Mouse (Mus musculus) T-helper 2 cell (primary cell): ENCODE results near the gene Rps6ka2.
"Not testable (repeated sequence)": the region's sequence is repeated elsewhere in the genome, so short reads cannot be mapped to it uniquely, and the experiment has no call there.

ENCODE experiments used
- in situ Hi-C: fragments of 300-600 bp; cut with MboI, MseI; formaldehyde crosslinking; loops from one replicate; pipeline ENCODE4 v1.15.1; 2025; ENCODE audit warnings: high pct_unique_total_duplicates

Rps6ka2 gene

GRCm38 (mm10) chr17:7170304-7171295, 685 bp downstream of the Rps6ka2 start:
- in situ Hi-C loops: no loop called here

GRCm38 (mm10) chr17:7173331-7174028, 3.6 kb downstream of the Rps6ka2 start:
- in situ Hi-C loops: no loop called here

DNA sequence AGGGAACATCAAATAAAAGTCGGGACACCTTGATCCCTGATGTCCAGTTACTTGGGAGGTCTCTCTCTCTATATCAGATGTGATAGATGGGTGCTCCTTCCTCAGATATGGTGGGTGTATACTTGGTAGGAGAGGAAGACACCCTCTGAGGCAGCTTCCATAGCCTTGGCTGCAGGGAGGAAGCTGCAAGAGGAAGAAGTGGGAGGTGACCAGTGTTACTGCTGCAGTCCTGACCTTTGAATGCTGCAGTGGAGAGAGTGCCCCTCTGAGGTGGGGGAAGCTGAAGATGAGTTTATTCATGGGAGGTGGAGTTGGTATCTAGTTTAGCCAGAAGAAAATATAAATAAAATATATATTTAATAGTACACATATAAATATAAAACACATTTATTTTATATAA, 5.4 kb downstream of the Rps6ka2 start:
- in situ Hi-C loops: no loop called here

DNA sequence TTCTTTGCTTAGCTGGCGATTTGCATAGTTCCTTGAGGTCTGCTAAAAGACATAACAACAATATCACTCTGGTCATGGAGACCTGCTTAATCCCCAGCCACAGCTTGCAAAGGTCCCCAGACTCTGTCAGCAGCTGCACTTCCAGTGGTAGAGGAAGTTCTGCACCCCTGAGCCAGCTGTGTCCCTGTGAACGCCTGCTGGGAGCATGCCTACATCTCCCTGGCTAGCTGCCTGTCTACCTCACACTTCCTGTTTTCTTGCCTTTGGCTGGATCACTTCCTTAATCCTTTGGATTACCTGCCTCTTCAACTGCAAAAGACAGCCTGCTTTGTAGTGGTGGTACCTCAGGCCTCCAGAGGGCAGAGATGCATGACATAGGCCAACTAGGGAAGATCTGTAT, 6.5 kb downstream of the Rps6ka2 start:
- in situ Hi-C loops: no loop called here

DNA sequence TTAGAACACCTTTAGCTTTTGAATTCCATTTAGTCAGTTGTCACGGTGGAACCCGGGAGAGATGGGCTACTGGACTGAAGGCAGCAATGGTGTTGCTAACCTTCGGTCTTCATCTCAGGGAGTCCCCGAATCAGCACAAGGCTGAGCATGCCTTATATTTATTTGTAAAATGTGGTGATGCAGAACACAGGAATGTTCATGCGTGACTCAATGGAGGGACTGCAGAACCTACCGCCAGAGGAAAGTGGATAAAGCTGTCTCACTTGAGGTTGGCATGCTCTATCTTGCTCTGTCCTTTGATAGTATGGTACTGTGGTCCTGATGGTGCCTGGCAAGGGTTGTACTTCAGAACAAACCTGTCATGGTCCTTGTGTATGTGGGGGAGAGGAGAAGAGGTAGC, 8.3 kb downstream of the Rps6ka2 start:
- in situ Hi-C loops: no loop called here

DNA sequence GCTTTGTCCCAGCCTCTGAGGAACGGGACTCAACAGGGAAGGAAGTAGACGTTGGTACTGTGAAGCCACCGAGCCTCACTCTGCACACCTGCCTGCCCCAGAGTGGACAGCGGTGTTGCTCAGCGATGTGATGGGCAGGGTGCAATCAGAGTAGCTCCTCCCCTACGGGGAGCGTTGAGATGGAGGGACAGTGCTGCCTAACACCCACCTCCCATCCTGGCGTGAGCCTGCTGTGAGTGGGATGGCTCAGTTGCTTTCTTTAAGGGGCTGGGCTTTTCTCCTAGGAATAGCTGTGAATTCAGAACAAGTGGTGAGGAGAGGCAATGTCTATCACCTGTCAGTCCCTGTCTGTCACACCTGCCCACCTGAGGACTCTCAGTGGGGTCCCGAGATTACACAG, 12.3 kb downstream of the Rps6ka2 start:
- in situ Hi-C loops: no loop called here

GRCm38 (mm10) chr17:7187037-7187436, 17.1 kb downstream of the Rps6ka2 start:
- in situ Hi-C loops: not testable (repeated sequence)

DNA sequence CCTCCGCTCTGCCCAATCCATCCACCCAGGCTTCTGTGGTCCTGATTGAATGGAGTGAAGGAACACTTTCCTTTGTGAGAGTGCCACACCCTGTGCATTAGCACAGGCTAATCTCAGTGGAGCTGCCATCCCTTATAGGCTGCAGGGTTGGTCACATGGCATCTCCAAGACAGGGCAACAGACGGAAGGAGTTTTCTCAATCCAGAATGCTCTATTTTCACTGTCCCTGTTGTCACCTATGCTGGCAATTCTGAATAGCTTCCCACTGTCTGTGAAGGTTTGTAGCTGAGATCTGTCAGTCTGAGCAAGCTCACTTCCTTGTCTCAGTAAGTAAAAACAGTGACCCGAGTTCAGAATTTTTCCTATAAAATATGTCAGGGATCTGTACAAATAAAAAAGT, 19.5 kb downstream of the Rps6ka2 start:
- in situ Hi-C loops: no loop called here

- in situ Hi-C loops: no loop called here
Measured at GRCm38 (mm10) chr17:7189975-7190374, 20.1 kb downstream of the Rps6ka2 start.

DNA sequence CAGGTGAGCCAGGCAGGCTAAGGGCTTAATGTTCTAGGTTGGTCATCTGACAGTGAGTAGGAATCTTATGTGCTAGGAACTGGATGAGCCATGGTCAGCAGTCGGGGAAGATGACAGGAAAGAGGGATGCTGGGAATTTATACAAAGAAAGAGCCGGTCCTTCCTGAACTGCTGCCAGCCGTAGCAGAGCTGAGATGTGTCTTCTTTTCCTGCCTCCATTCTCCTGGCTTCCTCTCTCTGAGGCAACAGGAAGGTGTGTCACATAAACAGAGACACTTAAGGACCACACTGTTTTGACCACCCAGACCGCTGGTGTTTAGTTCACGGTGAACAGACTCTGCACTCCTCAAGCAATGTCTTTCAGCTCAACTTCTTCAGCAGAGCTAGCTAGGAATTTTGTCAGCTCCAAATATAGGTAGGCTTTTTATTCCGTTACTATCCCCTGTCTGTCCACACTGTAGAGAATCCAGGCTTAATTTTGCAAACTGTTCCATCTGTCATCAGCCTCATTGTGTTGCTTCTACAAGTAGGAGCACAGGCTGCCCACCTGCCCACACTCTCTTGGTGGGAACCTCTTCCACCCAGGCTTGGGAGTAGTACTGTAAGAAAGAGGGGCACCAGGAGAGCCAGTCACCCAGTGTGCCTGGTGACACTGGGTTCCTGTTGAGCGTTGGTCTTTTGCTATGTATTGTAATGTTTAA, 24.4 kb downstream of the Rps6ka2 start:
- in situ Hi-C loops: no loop called here

DNA sequence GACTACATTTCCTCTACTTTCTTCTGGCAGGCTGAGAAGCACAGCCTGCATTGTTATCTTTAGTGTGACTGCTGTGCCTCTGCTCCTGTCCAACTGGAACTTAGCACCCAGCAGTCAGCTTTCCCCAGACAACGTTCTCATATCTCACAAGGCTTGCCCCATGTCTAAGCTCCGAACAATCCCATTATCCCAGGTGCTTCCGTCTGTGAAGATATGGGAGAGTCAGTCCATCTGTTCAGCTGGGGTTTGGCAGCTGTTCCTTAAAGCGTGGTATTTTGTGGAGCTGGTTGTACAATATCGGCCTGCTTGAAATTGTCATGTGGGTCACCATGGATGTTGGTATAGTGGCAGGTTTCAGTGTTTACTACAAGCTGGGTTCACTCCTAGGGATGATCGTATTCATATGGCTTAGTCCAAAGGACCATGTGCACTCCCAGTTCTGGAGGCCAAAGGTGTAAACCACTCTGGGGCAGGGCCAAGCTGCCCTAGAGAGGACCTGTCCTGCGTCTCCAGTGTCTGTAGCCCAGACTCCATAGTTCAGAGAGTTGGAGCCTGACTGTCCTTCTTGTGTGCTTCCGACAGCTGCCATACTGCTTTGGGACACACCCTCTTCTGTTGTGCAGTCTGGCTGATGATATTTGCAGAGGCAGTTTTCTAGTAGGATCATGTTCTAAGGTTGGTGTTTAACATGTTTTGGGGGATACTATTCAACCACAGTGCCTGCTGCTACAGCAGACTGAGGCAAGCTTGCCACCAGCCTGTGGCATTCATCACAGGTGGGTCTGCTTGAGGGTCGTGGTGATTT, 27.4 kb downstream of the Rps6ka2 start:
- in situ Hi-C loops: no loop called here

- in situ Hi-C loops: loop anchor here (10.0 kb wide), 1 partner anchor 240 kb away; no protein-coding TSS in a partner anchor
Measured at GRCm38 (mm10) chr17:7204771-7205406, 35.0 kb downstream of the Rps6ka2 start.

GRCm38 (mm10) chr17:7206434-7207145, 36.7 kb downstream of the Rps6ka2 start:
- in situ Hi-C loops: loop anchor here (10.0 kb wide), 1 partner anchor 238 kb away; no protein-coding TSS in a partner anchor

GRCm38 (mm10) chr17:7210648-7211047, 40.7 kb downstream of the Rps6ka2 start:
- in situ Hi-C loops: no loop called here

DNA sequence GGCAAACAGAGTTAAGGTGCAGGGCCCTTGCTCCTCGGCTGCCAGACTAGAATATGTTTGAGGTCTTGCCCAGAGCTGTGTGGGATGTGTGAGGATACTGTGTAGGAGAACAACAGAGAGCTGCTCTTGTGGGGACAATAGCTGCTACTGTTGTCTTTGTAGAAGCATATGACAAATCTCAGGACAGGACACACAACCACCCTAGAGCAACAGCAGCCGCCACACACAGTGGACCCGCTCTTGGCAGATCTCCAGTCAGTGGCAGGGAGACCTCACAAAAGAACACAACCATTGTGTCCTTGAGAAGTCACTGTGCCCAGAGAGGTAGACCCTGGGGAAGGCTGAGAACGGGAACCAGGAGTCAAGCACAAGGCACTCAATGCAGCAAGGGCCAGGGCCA, 42.0 kb downstream of the Rps6ka2 start:
- in situ Hi-C loops: no loop called here

DNA sequence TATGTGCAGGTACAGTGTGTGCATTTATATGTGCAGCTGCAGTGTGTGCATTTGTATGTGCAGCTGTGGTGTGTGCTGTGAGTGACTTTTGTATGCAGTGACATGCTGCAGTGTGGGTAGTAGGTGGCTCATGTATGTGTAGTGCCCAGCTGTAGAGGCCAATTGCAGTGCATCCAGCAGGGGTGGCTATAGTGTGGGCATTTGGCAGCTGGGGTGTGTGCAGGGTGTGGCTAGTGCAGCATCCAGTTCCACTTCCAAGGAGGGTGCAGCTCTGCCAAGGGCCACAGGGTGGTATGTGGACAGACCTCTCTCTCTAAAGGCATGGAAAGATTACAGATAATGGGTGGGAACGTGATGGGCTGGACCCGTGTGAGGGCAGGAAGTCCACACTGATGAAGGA, 43.3 kb downstream of the Rps6ka2 start:
- in situ Hi-C loops: no loop called here

DNA sequence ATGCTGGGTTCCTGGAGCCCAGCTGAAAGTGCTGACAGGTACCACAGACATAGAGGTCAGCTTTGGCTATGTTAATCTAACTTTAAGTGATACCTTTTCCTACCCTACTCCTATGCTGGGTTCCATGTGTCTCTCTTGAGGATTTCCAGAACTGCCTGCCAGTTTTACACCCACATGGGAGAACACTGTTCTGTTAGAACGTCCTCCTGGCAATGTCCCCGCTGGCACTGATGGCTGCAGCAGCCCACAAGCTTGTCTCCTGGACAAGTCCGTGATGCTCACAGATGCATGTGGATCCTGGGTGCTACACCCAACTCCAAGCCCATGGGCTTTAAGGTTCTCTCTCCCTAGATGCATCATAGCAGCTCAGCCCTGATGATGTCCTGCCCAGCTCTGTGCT, 44.1 kb downstream of the Rps6ka2 start:
- in situ Hi-C loops: no loop called here

GRCm38 (mm10) chr17:7217791-7218329, 47.9 kb downstream of the Rps6ka2 start:
- in situ Hi-C loops: no loop called here

- in situ Hi-C loops: no loop called here
Measured at GRCm38 (mm10) chr17:7218396-7218795, 48.5 kb downstream of the Rps6ka2 start.
